Mouse (Mus musculus): ENCODE measurements around the gene Taar5. TPM values are rescaled to one million over a fixed set of nuclear protein-coding genes. Genes with fewer than 3 reads are reported as not detected.

The Taar5 gene
- polyA plus RNA-seq, 1 experiment from 2014 or later, result not detected

- no peak overlapping the region for H3K4me2 ChIP-seq
- no peaks in the 10 kb centered on the region for H3K27me3 ChIP-seq (ENCODE audit: insufficient read depth, low read length)
- no peaks in the 10 kb centered on the region for H3K36me3 ChIP-seq (ENCODE audit: insufficient read depth)
- H3K9me3 ChIP-seq (ENCODE audit: low read depth, low read length), result no peaks in the 10 kb centered on the region
- WGBS, result 24% methylated on average over 2 of the region's 2 CpGs
- DNase-seq, result no peak
- H3K9ac ChIP-seq, result no peak overlapping the region
- H3K4me3 ChIP-seq (ENCODE audit: low read depth, low read length), result no peak overlapping the region
- no peak for ATAC-seq (ENCODE audit: insufficient read depth)
- no peak for TF ChIP-seq CTCF (IDR thresholded peaks at IDR 0.05; ENCODE audit: low read depth)
- no peak overlapping the region for H3K27ac ChIP-seq (ENCODE audit: low read depth)
- no peaks in the 10 kb centered on the region for H3K4me1 ChIP-seq (ENCODE audit: insufficient read depth)
These were observed 36.5 kb downstream of the Taar5 start for GRCm38 (mm10) chr10:24007034-24007433.

DNA sequence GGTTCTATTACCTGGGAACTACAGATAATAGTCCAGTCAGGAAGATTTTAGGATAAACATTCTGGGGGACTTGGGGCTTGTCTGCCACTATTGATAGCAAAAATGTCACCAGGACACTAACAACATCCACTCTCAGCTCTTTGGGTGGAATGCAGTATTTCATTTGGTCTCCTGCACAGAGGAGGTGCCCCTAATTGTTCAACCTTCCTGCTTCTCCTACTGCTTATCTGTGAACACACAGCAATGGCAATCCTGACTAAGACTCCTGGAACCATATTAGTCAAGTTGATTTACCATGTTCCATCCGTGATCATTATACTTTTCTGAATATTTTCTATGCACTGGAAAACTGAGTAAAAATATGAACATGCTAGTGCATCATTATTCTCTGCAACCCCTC lies 37.6 kb downstream of the Taar5 start:
- Histone ChIP-seq H3K27me3 (ENCODE audit: insufficient read depth, low read length) (no peaks in the 10 kb centered on the region), H3K4me2 (no peak overlapping the region), H3K27ac (ENCODE audit: low read depth) (no peak overlapping the region), H3K9ac (no peak overlapping the region), H3K36me3 (ENCODE audit: insufficient read depth) (no peaks in the 10 kb centered on the region), H3K4me3 (ENCODE audit: low read depth, low read length) (no peak overlapping the region), H3K4me1 (ENCODE audit: insufficient read depth) (no peaks in the 10 kb centered on the region), H3K9me3 (ENCODE audit: low read depth, low read length) (no peaks in the 10 kb centered on the region)
- ATAC-seq (ENCODE audit: insufficient read depth) (no peak), DNase-seq (no peak)
- WGBS, result 91% methylated on average over 1 of the region's 1 CpGs
- no peak for TF ChIP-seq CTCF (IDR thresholded peaks at IDR 0.05; ENCODE audit: low read depth)

Other genes with a start within 250 kb of the Taar5 start
- 235 and 246 TPM in 2 replicates for gene Rps12, start 183.4 kb upstream of the Taar5 start, polyA plus RNA-seq (2014; fragmentation: Nextera tagmentation; extraction: Ambion mirVana)
- gene Slc18b1, start 173.7 kb upstream of the Taar5 start, polyA plus RNA-seq (2014; fragmentation: Nextera tagmentation; extraction: Ambion mirVana), result 21.7 and 22.9 TPM in 2 replicates
- gene Vnn3, start 119.2 kb upstream of the Taar5 start, polyA plus RNA-seq (2014; fragmentation: Nextera tagmentation; extraction: Ambion mirVana), result not detected in 2 replicates
- 1.7 and 1.8 TPM in 2 replicates for gene Vnn1, start 76.0 kb upstream of the Taar5 start, polyA plus RNA-seq (2014; fragmentation: Nextera tagmentation; extraction: Ambion mirVana)
- not detected in 2 replicates for gene Taar1, start 50.4 kb upstream of the Taar5 start, polyA plus RNA-seq (2014; fragmentation: Nextera tagmentation; extraction: Ambion mirVana)
- gene Taar2, start 32.1 kb upstream of the Taar5 start, polyA plus RNA-seq (2014; fragmentation: Nextera tagmentation; extraction: Ambion mirVana), result not detected in 2 replicates
- gene Taar3, start 21.1 kb upstream of the Taar5 start, polyA plus RNA-seq (2014; fragmentation: Nextera tagmentation; extraction: Ambion mirVana), result not detected in 2 replicates
- not detected in 2 replicates for gene Taar4, start 10.2 kb upstream of the Taar5 start, polyA plus RNA-seq (2014; fragmentation: Nextera tagmentation; extraction: Ambion mirVana)
- gene Taar6, start 14.9 kb downstream of the Taar5 start, polyA plus RNA-seq (2014; fragmentation: Nextera tagmentation; extraction: Ambion mirVana), result not detected in 2 replicates
- gene Taar7a, start 22.8 kb downstream of the Taar5 start, polyA plus RNA-seq (2014; fragmentation: Nextera tagmentation; extraction: Ambion mirVana), result not detected in 2 replicates
- not detected in 2 replicates for gene Taar7b, start 29.2 kb downstream of the Taar5 start, polyA plus RNA-seq (2014; fragmentation: Nextera tagmentation; extraction: Ambion mirVana)
- gene Taar7d, start 56.5 kb downstream of the Taar5 start, polyA plus RNA-seq (2014; fragmentation: Nextera tagmentation; extraction: Ambion mirVana), result not detected in 2 replicates
- not detected in 2 replicates for gene Taar7e, start 66.9 kb downstream of the Taar5 start, polyA plus RNA-seq (2014; fragmentation: Nextera tagmentation; extraction: Ambion mirVana)
- not detected in 2 replicates for gene Taar7f, start 78.8 kb downstream of the Taar5 start, polyA plus RNA-seq (2014; fragmentation: Nextera tagmentation; extraction: Ambion mirVana)
- not detected in 2 replicates for gene Taar8a, start 105.8 kb downstream of the Taar5 start, polyA plus RNA-seq (2014; fragmentation: Nextera tagmentation; extraction: Ambion mirVana)
- gene Taar8b, start 121.6 kb downstream of the Taar5 start, polyA plus RNA-seq (2014; fragmentation: Nextera tagmentation; extraction: Ambion mirVana), result not detected in 2 replicates
- gene Taar8c, start 131.2 kb downstream of the Taar5 start, polyA plus RNA-seq (2014; fragmentation: Nextera tagmentation; extraction: Ambion mirVana), result not detected in 2 replicates
- not detected in 2 replicates for gene Taar9, start 138.8 kb downstream of the Taar5 start, polyA plus RNA-seq (2014; fragmentation: Nextera tagmentation; extraction: Ambion mirVana)
- 76.1 and 77.8 TPM in 2 replicates for gene Stx7, start 178.6 kb downstream of the Taar5 start, polyA plus RNA-seq (2014; fragmentation: Nextera tagmentation; extraction: Ambion mirVana)

Measured in lung, embryonic 14.5 days (tissue).